Mouse (Mus musculus) testis, postnatal 14 days (tissue): ENCODE measurements at regions not wholly inside any gene's neighbourhood (a gene's known extent, or its start where the extent isn't known, plus 50 kb on each side); places are given as distances from the start of the nearest gene placed in this dataset.

Experiments
- DNase-seq: peaks from one replicate; pipeline ENCODE4 v3.0.0; 2021; ENCODE audit warnings: low spot score

DNA sequence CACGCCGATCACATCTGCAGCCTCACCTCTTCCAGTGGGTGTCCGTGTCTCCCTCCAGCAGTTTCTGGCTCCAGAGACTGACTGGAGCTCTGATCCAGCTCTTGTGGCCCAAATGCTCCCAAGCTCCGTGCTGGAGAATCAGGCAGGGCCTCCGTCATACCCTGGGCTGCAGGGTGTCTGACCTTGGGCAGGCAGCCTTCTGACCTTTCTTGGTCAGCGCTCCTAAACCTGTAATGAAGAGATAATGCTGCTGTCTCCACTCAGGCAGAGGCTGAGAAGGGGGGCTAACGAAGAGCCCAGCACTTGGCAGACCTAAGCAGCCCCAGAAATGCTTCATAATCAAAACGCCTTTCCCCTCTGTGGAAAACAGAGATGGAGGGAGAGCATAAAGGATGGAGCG lies 89.9 kb upstream of the Mef2a start:
- no peak for DNase-seq

- peak; percentile 54 for DNase-seq
These were observed 88.9 kb upstream of the Mef2a start for GRCm38 (mm10) chr7:67461333-67462255.

DNA sequence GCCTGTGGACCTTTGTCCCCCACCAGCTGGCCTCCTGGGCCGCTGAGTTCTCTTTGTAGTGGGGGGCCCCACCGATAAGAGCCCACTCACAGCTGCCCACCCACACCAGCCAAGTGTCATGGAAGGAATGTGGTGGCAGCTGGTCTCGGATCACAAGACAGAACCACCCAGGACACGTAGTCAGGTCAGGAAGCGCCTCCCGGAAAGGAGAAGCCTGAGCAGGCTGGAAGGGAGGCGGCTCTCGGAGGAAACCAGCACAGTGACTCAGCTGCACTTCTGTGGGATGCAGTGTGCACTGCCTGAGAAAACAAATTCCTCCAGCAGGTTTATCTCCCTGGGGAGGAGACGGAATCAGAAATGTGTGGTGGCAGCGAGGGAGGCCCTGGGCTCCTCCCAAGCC lies 87.2 kb upstream of the Mef2a start:
- DNase-seq = no peak

DNA sequence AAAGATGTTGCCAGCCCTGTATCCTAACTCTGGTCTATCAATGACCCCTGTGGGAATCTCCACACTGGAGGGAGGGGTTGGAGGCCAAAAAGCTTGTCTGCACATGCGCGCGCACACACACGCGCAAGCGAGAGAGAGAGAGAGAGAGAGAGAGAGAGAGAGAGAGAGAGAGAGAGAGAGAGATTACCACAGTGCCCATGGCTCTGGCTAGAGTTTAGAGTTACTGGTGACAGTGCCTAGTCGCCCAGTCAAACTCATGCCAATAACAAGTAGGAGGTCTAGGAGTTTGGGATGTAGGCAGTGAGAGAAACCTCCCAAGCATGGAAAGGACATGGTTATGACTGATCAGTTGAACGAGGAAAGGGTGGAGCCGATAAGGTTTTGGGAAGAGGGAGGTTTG lies 86.6 kb upstream of the Mef2a start:
- no peak for DNase-seq

GRCm38 (mm10) chr7:67458640-67459039 lies 86.0 kb upstream of the Mef2a start:
- DNase-seq = no peak

DNA sequence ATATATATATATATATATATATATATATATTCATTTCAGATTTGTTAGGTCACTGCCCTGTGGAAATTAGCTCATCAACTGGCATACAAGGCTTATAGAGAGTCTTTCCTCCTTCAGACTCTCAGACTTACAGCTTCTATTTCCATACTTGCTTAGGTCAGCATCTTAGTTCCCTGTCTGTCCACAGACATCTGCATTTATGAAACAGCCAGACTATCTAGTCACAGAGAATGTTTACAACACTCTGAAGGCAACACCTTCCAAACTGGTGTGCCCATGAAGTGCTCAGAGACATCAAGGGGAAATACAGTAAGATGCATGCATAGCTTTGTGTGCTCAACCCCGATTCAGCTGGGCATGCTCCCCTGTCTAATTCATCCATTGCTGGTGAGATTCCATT lies 85.2 kb upstream of the Mef2a start:
- no peak for DNase-seq

DNA sequence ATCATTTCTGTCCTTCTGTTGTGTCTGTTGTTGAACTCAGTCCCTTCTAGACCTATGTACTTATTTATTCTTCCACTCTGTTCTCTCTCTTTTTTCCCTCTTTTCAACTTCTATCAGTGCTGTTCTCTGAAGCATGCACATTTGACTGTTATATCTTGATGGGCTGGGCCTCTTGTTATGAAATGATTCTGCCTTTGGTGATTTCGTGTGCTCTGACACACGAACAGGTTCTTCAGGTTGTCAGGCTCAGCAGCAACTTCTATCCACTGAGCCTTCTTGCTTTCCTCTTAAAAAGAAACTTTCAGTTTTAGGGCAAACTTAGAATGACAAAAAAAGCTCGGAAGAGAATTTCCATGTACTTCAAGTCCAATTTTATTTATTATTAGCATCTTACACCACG lies 83.4 kb upstream of the Mef2a start:
- no peak for DNase-seq

DNA sequence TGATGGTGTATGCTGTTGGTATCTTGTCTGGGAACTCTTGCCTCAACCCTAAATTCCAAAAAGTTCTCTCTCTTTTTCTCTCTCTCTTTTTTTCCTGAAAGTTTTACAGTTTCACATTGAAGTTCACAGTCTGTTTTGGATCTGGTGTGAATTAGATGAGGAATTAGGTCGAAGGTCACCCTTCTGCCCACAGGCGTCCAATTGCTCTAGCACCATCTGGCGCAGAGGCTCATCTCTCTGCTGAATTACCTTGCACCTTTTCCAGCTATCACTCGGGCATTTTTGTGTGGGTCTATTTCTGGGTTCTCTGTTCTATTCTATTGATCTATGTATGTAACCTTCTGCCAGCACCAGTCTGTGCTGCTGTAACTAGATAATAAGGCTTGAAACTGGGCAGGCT lies 81.8 kb upstream of the Mef2a start:
- DNase-seq = no peak

- DNase-seq = no peak
These were observed 78.6 kb upstream of the Mef2a start for GRCm38 (mm10) chr7:67451157-67451793.

- DNase-seq = no peak
These were observed 73.9 kb upstream of the Mef2a start for GRCm38 (mm10) chr7:67446606-67447005.

- no peak for DNase-seq
These were observed 72.8 kb upstream of the Mef2a start for GRCm38 (mm10) chr7:67445203-67446041.

GRCm38 (mm10) chr7:67444523-67444942 lies 71.9 kb upstream of the Mef2a start:
- DNase-seq = no peak

DNA sequence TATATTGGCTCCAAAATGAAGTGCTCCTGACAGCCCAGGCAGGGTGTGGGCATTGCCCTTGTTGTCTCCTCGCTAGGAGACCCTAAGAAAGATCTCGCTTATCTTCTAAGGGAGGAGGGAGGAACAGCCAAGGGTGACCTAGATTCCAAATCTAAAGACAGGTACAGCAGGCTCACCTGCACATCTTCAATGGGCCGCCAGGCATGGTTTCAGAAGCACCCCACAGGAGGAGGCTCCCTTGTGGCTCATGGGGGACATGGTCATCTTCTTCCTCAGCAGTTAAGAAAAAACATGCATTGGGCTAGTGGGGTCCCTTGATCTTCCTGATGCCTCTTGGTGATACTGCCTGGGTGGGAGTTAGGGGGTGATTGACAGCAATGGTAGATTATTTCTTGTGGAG lies 71.0 kb upstream of the Mef2a start:
- no peak for DNase-seq

- DNase-seq = no peak
These were observed 70.4 kb upstream of the Mef2a start for GRCm38 (mm10) chr7:67443001-67443555.

DNA sequence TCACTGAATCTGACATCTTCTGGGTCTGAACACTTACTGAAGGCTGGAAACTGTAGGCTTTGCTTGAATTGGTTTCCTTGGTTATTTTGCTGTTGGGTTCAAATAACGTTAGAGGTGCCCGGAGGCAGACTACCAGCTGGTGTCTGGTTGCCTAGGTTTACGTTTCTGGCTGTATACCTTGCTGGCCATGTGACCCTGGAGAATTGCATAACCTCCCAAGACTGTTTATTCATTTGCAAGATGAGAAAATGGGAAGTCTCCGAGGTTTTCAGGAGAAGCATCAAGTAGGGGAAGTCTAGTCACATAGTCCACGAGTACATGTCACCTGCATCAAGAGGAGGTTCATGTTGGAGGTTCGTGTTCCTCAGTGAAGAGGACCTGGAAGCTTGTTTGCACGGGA lies 69.6 kb upstream of the Mef2a start:
- DNase-seq = no peak

DNA sequence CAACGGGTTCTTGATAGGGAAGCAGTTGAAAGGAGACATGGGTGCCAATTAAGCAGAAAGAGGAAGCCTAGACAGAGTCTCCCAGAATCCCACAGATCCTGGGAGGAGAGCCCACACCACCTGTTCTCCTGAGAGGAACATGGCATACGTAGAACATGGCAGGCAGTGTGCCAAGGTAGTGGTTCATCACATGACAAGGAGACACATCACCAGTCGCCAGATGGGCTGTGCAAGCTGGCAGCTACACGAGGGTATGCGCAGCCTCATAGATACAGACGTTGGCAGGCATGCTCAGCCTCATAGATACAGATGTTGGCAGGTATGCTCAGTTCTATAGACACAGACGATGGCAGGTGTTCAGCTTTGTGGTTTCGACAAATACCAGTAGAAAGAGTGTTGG lies 68.1 kb upstream of the Mef2a start:
- DNase-seq = no peak

DNA sequence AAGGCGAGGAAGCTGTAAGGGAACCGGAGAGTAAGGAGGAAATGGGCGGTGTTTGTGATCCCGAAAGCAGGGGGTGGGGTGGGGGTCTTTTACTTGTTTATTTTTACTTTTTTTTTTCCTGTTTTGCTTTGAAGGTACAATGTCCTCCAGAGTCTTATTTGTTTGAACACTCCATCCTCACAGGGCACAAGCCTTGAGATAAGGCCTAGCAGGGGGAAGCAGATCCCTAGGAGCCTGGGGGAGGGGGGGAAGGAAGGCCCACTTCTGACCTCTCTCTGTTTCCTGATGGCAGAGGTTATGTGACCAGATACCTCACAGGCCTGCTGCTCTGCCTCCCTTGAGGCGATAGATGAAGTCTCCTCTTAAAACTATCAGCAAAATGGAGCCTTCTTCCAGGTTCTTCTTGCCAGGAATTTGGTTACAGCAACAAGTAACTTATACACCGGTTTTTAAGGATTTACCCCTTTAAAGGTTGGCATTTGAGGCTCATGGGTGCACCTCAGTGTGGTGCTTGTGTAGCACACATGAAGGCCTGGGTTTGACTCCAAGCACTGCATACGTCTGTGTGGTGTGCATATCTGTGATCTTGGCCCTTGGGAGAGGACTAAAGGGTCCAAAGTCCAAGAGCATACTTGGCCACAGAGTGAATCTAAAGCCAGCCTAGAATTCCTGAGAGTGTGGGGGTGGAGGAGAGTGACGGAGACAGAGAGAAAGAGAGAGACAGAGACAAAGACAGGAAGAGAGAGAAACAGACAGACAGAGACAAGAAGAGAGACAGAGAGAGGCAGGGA lies 64.8 kb upstream of the Mef2a start:
- DNase-seq = no peak

DNA sequence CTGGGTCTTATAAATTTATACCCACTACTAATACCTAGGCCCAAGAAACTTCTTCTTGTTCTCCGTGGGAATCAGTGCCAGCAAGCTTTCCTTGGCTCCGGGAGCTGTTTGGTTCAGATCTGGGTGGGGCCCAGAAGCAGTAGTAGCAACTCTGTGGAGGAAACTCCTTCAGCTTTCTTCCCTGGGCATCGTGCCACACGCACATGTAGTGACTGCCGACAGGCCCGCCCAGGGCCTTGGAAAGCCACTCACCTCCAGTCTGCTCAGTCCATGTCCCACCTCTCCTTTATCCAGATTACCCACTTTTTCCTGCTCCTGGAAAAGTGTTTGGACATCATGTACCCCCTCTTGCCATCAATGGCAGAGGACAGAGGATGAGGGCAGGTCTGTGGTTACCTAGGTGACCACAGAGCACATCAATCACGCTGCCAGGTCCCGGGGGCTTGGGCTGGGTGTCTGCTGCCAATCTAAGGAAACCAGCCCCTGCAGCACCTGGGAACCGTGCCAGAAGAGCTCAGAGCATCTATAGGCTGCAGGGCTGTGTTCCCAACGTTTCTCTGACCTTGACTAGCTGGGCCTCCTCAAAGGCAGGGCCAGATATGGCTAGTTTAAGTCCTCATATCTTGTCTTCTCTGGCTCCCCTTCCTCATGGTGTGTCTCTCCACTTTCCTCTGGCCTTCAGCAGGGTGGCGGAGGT lies 63.1 kb upstream of the Mef2a start:
- peak; percentile 49 for DNase-seq

- no peak for DNase-seq
These were observed 58.3 kb upstream of the Mef2a start for GRCm38 (mm10) chr7:67430987-67431386.

DNA sequence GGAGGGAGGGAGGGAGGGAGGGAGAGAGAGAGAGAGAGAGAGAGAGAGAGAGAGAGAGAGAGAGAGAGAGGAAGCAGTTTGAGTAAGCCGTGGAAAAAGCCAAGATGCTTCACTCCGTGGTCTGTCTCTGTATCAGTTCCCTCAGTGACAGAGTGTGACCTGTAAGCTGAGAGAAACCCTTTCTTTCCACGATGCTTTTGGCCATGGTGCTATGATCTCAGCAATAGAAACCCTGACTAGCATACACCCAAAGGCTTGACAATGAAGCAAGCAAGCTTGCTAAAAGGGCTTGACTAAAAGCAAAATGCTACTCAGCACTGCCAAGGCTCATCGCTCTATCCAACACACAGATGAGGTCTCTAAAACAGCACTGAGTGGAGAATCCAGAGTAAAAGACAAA lies 57.4 kb upstream of the Mef2a start:
- no peak for DNase-seq
